1 mouse cellular context compared by ENCODE assay signal in the genomic region with DNA sequence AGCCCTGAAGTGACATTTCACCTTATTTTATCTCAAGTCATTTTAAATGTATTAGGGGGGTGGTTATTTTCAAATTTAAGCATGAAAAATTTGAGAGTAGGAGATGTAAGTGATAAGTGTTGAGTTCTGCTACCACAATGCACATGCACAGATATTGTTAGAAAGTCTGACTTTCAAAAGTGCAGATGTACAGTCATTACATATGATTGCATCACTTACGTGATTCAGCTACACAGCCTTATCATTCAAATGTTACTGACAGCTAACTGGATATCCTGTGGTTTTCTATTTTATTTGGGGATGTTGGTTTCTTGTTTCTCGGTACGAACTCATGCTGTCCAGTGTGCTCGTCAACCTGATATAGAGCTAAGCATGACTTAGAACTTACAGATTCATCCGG.
A peak's percentile ranks its signal among the peaks of the same experiment; 100 is the strongest.
TF ChIP-seq lines count a peak whose summit lies in the region.

No protein-coding gene starts in this region.

TF ChIP-seq in MEL, 35 proteins besides CTCF, POLR2A, EP300 and RAD21 (continued from another document):
- TF ChIP-seq POLR2AphosphoS5 (IDR thresholded peaks at IDR 0.05; ENCODE audit: borderline replicate concordance, low read depth, low read length) (no peak), CHD2 (IDR thresholded peaks at IDR 0.05; ENCODE audit: low read length) (no peak), MEF2A (IDR thresholded peaks at IDR 0.05; ENCODE audit: extremely low read depth, insufficient replicate concordance, low read depth, low read length, poor library complexity, severe bottlenecking) (peak; percentile 65; the same call in 1 of the 2 replicates)
